Mouse (Mus musculus) skeletal muscle tissue, adult 2 months (tissue): ENCODE results near the gene Wnt5b.

Source experiments
- DNase-seq: peaks from one replicate; pipeline ENCODE4 v3.0.0-alpha.2; 2012; ENCODE audit warnings: low read depth, low spot score

Gene Wnt5b

GRCm38 (mm10) chr6:119389089-119389488 is 155.1 kb downstream of the Wnt5b start:
- no peak for DNase-seq

- peak; percentile 94 for DNase-seq
These were observed 155.5 kb downstream of the Wnt5b start for GRCm38 (mm10) chr6:119388650-119389012.

GRCm38 (mm10) chr6:119387801-119388649 is 156.1 kb downstream of the Wnt5b start:
- DNase-seq: peak; percentile 40

- no peak for DNase-seq
These were observed 157.3 kb downstream of the Wnt5b start for GRCm38 (mm10) chr6:119386821-119387220.

- no peak for DNase-seq
These were observed 157.7 kb downstream of the Wnt5b start for GRCm38 (mm10) chr6:119386421-119386820.

DNA sequence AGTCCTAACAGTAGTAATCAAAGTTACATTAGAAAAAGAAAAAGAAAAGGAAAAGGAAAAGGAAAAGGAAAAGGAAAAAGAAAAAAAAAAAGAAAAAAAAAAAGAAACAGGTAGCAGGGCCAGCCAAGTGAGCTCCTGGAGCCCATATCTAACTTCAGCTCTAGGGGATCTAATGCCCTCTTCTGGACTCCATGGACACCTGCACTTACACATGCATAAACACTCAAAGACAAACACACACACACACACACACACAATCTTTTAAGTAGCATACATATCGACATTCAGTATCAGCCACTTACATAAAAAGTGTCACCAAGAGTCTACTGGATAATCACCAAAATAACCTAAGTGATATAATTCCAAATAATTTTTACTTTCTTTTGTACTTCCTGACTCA is 158.5 kb downstream of the Wnt5b start:
- no peak for DNase-seq
